Comparison of ENCODE assay signal across 10 mouse cellular contexts in the genomic region with DNA sequence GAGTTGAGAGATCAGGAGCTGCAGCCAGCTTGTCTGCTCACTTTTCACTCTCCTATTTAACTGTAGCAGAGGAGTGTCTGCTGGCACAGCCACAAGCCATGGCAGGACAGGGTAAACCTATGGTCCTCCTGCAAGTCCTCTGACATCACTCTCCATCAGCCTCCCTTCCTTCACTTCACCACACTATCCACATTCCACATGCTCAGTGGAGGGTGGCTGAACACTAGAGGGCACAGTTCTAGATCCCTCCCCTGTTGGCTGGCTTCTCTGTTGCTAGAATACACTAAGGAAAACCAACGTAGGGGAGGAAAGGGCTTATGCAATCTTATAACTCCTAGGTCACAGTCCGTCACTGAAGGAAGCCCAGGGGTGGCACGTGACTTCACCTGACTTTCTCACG. TPM values are rescaled to one million over a fixed set of nuclear protein-coding genes. Genes with fewer than 3 reads are reported as not detected.
DNase-seq lines count a peak whose midpoint lies in the region; ATAC-seq lines count a peak whose summit lies in the region.
"Had no signal": no experiment of that assay in that cellular context is flagged by ENCODE, and none has a peak within 500 bp of the region (broad histone marks: within the 10 kb centered on the region; RNA-seq: fewer than 3 reads in every experiment).

No protein-coding gene starts in this region.

- no peak for DNase-seq in cerebellum, adult 9-11 months
- peak; percentile 64 for DNase-seq in midbrain, embryonic 11.5 days (ENCODE audit: low spot score, missing footprints)
- DNase-seq in kidney, adult 8-10 months = peak; percentile 91 to 92
- DNase-seq in retina, embryonic 14.5 days (ENCODE audit: low spot score) = peak; percentile 28
- DNase-seq in layer of hippocampus, adult 9-11 months = no peak
- no peak for DNase-seq in forebrain, embryonic 11.5 days (ENCODE audit: low spot score)

- 78% methylated on average over 4 of the region's 4 CpGs for WGBS in midbrain, embryonic 11.5 days
- WGBS in midbrain, embryonic 13.5 days = 73% methylated on average over 4 of the region's 4 CpGs
- WGBS in forebrain, embryonic 11.5 days = 84% methylated on average over 4 of the region's 4 CpGs

- H3K9ac ChIP-seq in midbrain, embryonic 11.5 days (ENCODE audit: low read length) = no peak overlapping the region
- H3K9ac ChIP-seq in midbrain, embryonic 13.5 days (replicated peaks) = no peak overlapping the region
- no peak overlapping the region for H3K9ac ChIP-seq in forebrain, embryonic 11.5 days (ENCODE audit: low read length)
- H3K9ac ChIP-seq: limb, embryonic 15.5 days had no signal

- H3K4me3 ChIP-seq in midbrain, embryonic 11.5 days (ENCODE audit: low read depth, low read length) = no peak overlapping the region
- H3K4me3 ChIP-seq in midbrain, embryonic 13.5 days (replicated peaks) = no peak overlapping the region
- no peak overlapping the region for H3K4me3 ChIP-seq in forebrain, embryonic 11.5 days (ENCODE audit: low read depth, low read length)
- H3K4me3 ChIP-seq: erythroblast, embryonic 14.5 days; limb, embryonic 15.5 days had no signal

- peak; percentile 38; the same call in 1 of the 2 replicates for ATAC-seq in cerebellum, adult (ENCODE audit: insufficient number of reproducible peaks, low FRiP score, low TSS enrichment)
- ATAC-seq in midbrain, embryonic 11.5 days (ENCODE audit: low FRiP score) = no peak
- ATAC-seq in midbrain, embryonic 13.5 days = no peak
- no peak for ATAC-seq in forebrain, embryonic 11.5 days (replicated peaks; ENCODE audit: low FRiP score)

- no peak overlapping the region for H3K27ac ChIP-seq in midbrain, embryonic 11.5 days (ENCODE audit: low read depth, low read length)
- H3K27ac ChIP-seq in midbrain, embryonic 13.5 days = no peak overlapping the region
- H3K27ac ChIP-seq in forebrain, embryonic 11.5 days (ENCODE audit: low read depth, low read length) = no peak overlapping the region
- H3K27ac ChIP-seq: limb, embryonic 15.5 days had no signal

- no peaks in the 10 kb centered on the region for H3K4me1 ChIP-seq in midbrain, embryonic 11.5 days (ENCODE audit: control insufficient read depth, insufficient read depth, low read length)
- H3K4me1 ChIP-seq in midbrain, embryonic 13.5 days (replicated peaks) = no peaks in the 10 kb centered on the region
- H3K4me1 ChIP-seq in forebrain, embryonic 11.5 days (replicated peaks; ENCODE audit: control insufficient read depth, insufficient read depth, low read length) = no peaks in the 10 kb centered on the region
- H3K4me1 ChIP-seq: limb, embryonic 15.5 days had no signal

- no peaks in the 10 kb centered on the region for H3K27me3 ChIP-seq in midbrain, embryonic 11.5 days (ENCODE audit: control insufficient read depth, insufficient read depth, low read length)
- H3K27me3 ChIP-seq in midbrain, embryonic 13.5 days = no peaks in the 10 kb centered on the region
- no peaks in the 10 kb centered on the region for H3K27me3 ChIP-seq in forebrain, embryonic 11.5 days (ENCODE audit: control insufficient read depth, insufficient read depth, low read length)
- H3K27me3 ChIP-seq: limb, embryonic 15.5 days had no signal

- no peak overlapping the region for H3K4me2 ChIP-seq in midbrain, embryonic 11.5 days
- no peak overlapping the region for H3K4me2 ChIP-seq in midbrain, embryonic 13.5 days (replicated peaks)
- no peak overlapping the region for H3K4me2 ChIP-seq in forebrain, embryonic 11.5 days (ENCODE audit: low read depth, low read length, severe bottlenecking)
- H3K4me2 ChIP-seq: limb, embryonic 15.5 days had no signal

- peaks cover 14% of the 10 kb centered on the region for H3K36me3 ChIP-seq in midbrain, embryonic 11.5 days (ENCODE audit: control insufficient read depth, insufficient read depth, low read length)
- H3K36me3 ChIP-seq in midbrain, embryonic 13.5 days = peaks cover 65% of the 10 kb centered on the region
- H3K36me3 ChIP-seq in forebrain, embryonic 11.5 days (ENCODE audit: control insufficient read depth, insufficient read depth, low read length) = no peaks in the 10 kb centered on the region

- no peaks in the 10 kb centered on the region for H3K9me3 ChIP-seq in midbrain, embryonic 11.5 days (ENCODE audit: control insufficient read depth, low read length)
- no peaks in the 10 kb centered on the region for H3K9me3 ChIP-seq in midbrain, embryonic 13.5 days
- H3K9me3 ChIP-seq in forebrain, embryonic 11.5 days (ENCODE audit: control insufficient read depth, low read length) = no peaks in the 10 kb centered on the region
- H3K9me3 ChIP-seq: limb, embryonic 15.5 days had no signal

RNA-seq across cellular contexts. Expression of a gene that starts 27.3 kb away (rescaled TPM):
- 23.3 and 27.5 TPM in 2 replicates for polyA plus RNA-seq in midbrain, embryonic 11.5 days (2014; fragmentation: Nextera tagmentation; extraction: Ambion mirVana)
- 20.5 and 21.4 TPM in 2 replicates for polyA plus RNA-seq in midbrain, embryonic 13.5 days (2015; fragmentation: Nextera tagmentation; extraction: Ambion mirVana)
- polyA plus RNA-seq in forebrain, embryonic 11.5 days (2014; fragmentation: Nextera tagmentation; extraction: Ambion mirVana) = 22.5 and 23.9 TPM in 2 replicates

RNA-seq across cellular contexts. Expression of a gene that starts 59.8 kb away (rescaled TPM):
- polyA plus RNA-seq in midbrain, embryonic 11.5 days (2014; fragmentation: Nextera tagmentation; extraction: Ambion mirVana) = 7.0 and 8.8 TPM in 2 replicates
- polyA plus RNA-seq in midbrain, embryonic 13.5 days (2015; fragmentation: Nextera tagmentation; extraction: Ambion mirVana) = 9.4 and 11.8 TPM in 2 replicates
- polyA plus RNA-seq in forebrain, embryonic 11.5 days (2014; fragmentation: Nextera tagmentation; extraction: Ambion mirVana) = 9.2 and 9.4 TPM in 2 replicates

Comparison
In these comparisons a context has a peak if more than half of its experiments do, and no peak if none do; other contexts are left out.
1. DNase-seq: peak in midbrain, embryonic 11.5 days (single experiment), kidney, adult 8-10 months (2 of 2) and retina, embryonic 14.5 days (single experiment); none in cerebellum, adult 9-11 months (single experiment), layer of hippocampus, adult 9-11 months (single experiment) and forebrain, embryonic 11.5 days (single experiment).